Mouse (Mus musculus): Measurements from ENCODE around the gene Opalin.

The Opalin gene

GRCm38 (mm10) chr19:41076906-41077305 lies at the start of gene Opalin:
TSS of gene Opalin (minus strand) at chr19:41077113.
- no peak for DNase-seq (ENCODE audit: low spot score in 2 of 2)

- no peak for DNase-seq (ENCODE audit: low spot score in 2 of 2)
Observed at GRCm38 (mm10) chr19:41123009-41123408, 46.1 kb upstream of the Opalin start.

- DNase-seq (ENCODE audit: low spot score in 2 of 2): no peak
Observed at GRCm38 (mm10) chr19:41119924-41120323, 43.0 kb upstream of the Opalin start.

GRCm38 (mm10) chr19:41118346-41118745 lies 41.4 kb upstream of the Opalin start:
- DNase-seq (ENCODE audit: low spot score in 2 of 2): no peak

GRCm38 (mm10) chr19:41117334-41117733 lies 40.4 kb upstream of the Opalin start:
- peak in 1 of 2 experiments; percentile 24 for DNase-seq (ENCODE audit: low spot score in 2 of 2)

GRCm38 (mm10) chr19:41114611-41115010 lies 37.7 kb upstream of the Opalin start:
- no peak for DNase-seq (ENCODE audit: low spot score in 2 of 2)

GRCm38 (mm10) chr19:41113911-41114531 lies 37.1 kb upstream of the Opalin start:
- no peak for DNase-seq (ENCODE audit: low spot score in 2 of 2)

- no peak for DNase-seq (ENCODE audit: low spot score in 2 of 2)
Observed at GRCm38 (mm10) chr19:41112609-41113008, 35.7 kb upstream of the Opalin start.

GRCm38 (mm10) chr19:41109991-41110390 lies 33.1 kb upstream of the Opalin start:
- DNase-seq (ENCODE audit: low spot score in 2 of 2): no peak

GRCm38 (mm10) chr19:41109496-41109895 lies 32.6 kb upstream of the Opalin start:
- DNase-seq (ENCODE audit: low spot score in 2 of 2): peak in 1 of 2 experiments; percentile 36

GRCm38 (mm10) chr19:41108666-41109065 lies 31.8 kb upstream of the Opalin start:
- no peak for DNase-seq (ENCODE audit: low spot score in 2 of 2)

- DNase-seq (ENCODE audit: low spot score in 2 of 2): no peak
Observed at GRCm38 (mm10) chr19:41107530-41107929, 30.6 kb upstream of the Opalin start.

GRCm38 (mm10) chr19:41104922-41105321 lies 28.0 kb upstream of the Opalin start:
- DNase-seq (ENCODE audit: low spot score in 2 of 2): no peak

GRCm38 (mm10) chr19:41101390-41101789 lies 24.5 kb upstream of the Opalin start:
- DNase-seq (ENCODE audit: low spot score in 2 of 2): peak in 1 of 2 experiments; percentile 62

GRCm38 (mm10) chr19:41100863-41101262 lies 23.9 kb upstream of the Opalin start:
- DNase-seq (ENCODE audit: low spot score in 2 of 2): no peak

- no peak for DNase-seq (ENCODE audit: low spot score in 2 of 2)
Observed at GRCm38 (mm10) chr19:41097038-41097437, 20.1 kb upstream of the Opalin start.

- DNase-seq (ENCODE audit: low spot score in 2 of 2): no peak
Observed at GRCm38 (mm10) chr19:41091901-41092300, 15.0 kb upstream of the Opalin start.

GRCm38 (mm10) chr19:41089833-41090232 lies 12.9 kb upstream of the Opalin start:
- peak in 1 of 2 experiments; percentile 23 for DNase-seq (ENCODE audit: low spot score in 2 of 2)

- DNase-seq (ENCODE audit: low spot score in 2 of 2): no peak
Observed at GRCm38 (mm10) chr19:41088491-41088890, 11.6 kb upstream of the Opalin start.

- no peak for DNase-seq (ENCODE audit: low spot score in 2 of 2)
Observed at GRCm38 (mm10) chr19:41087901-41088300, 11.0 kb upstream of the Opalin start.

- DNase-seq (ENCODE audit: low spot score in 2 of 2): peak; percentile 33 to 63
Observed at GRCm38 (mm10) chr19:41086700-41087099, 9.8 kb upstream of the Opalin start.

- DNase-seq (ENCODE audit: low spot score in 2 of 2): no peak
Observed at GRCm38 (mm10) chr19:41086289-41086688, 9.4 kb upstream of the Opalin start.

GRCm38 (mm10) chr19:41083646-41084045 lies 6.7 kb upstream of the Opalin start:
- no peak for DNase-seq (ENCODE audit: low spot score in 2 of 2)

- no peak for DNase-seq (ENCODE audit: low spot score in 2 of 2)
Observed at GRCm38 (mm10) chr19:41081589-41081988, 4.7 kb upstream of the Opalin start.
